ENCODE assay signal across 23 mouse cellular contexts in the genomic region with DNA sequence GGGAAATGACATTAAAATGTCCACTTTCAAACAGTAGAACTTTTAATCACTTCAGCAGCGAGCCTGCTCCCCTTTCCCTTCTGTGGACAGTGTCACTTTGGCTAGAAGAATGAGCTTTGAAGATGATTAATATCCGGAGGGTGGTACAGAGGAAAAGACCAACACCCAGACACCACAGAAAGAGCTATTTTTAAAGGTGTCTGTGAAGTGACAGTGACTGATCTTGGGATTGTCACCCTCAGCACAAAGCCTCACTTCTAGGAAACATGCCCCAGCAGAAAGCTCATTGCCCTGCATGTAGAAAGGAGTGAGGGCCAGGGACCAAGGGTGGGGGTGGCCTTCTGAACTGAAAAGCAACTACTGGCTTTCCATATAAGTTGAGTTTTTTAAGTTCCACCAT. TPM values are rescaled to one million over a fixed set of nuclear protein-coding genes. Genes with fewer than 3 reads are reported as not detected.
DNase-seq lines count a peak whose midpoint lies in the region; ATAC-seq lines count a peak whose summit lies in the region.
"Had no signal": no experiment of that assay in that cellular context is flagged by ENCODE, and none has a peak within 500 bp of the region (broad histone marks: within the 10 kb centered on the region; RNA-seq: fewer than 3 reads in every experiment).

No protein-coding gene starts in this region.

- DNase-seq in 416B (ENCODE audit: low read depth), result peak; percentile 51
- peak; percentile 42 to 69 for DNase-seq in natural killer cell, adult 2 months (ENCODE audit: low spot score in 2 of 2)
- DNase-seq in urinary bladder, postnatal 36 days (ENCODE audit: low spot score in 2 of 2), result no peak
- DNase-seq in left cerebral cortex, postnatal 14 days (ENCODE audit: low spot score in 2 of 2), result no peak
- DNase-seq: adrenal gland, postnatal 10 days; cerebellum, adult 11 months; cerebellum, adult 8-10 months; cerebellum, postnatal 14 days; embryo, embryonic 11 days; gastrocnemius, adult 2 months; gastrocnemius, postnatal 25 days; heart, postnatal 4 days had no signal

- H3K27ac ChIP-seq in heart, embryonic 12.5 days (ENCODE audit: poor library complexity, severe bottlenecking), result no peak overlapping the region
- H3K27ac ChIP-seq in heart, embryonic 11.5 days (ENCODE audit: low read depth, low read length), result no peak overlapping the region
- H3K27ac ChIP-seq: embryonic facial prominence, embryonic 15.5 days; forebrain, embryonic 10.5 days; gastrocnemius, adult 2 months; hindbrain, embryonic 12.5 days had no signal

- 29% methylated on average over 2 of the region's 2 CpGs for WGBS in heart, embryonic 12.5 days
- 16% methylated on average over 2 of the region's 2 CpGs for WGBS in heart, embryonic 11.5 days (ENCODE audit: insufficient replicate concordance)

- no peaks in the 10 kb centered on the region for H3K27me3 ChIP-seq in heart, embryonic 12.5 days (replicated peaks)
- H3K27me3 ChIP-seq in heart, embryonic 11.5 days (ENCODE audit: control insufficient read depth, insufficient read depth, low read length), result no peaks in the 10 kb centered on the region
- H3K27me3 ChIP-seq: embryonic facial prominence, embryonic 15.5 days; hindbrain, embryonic 12.5 days had no signal

- no peak overlapping the region for H3K4me2 ChIP-seq in heart, embryonic 12.5 days
- no peak overlapping the region for H3K4me2 ChIP-seq in heart, embryonic 11.5 days
- H3K4me2 ChIP-seq: embryonic facial prominence, embryonic 15.5 days; hindbrain, embryonic 12.5 days had no signal

- no peak overlapping the region for H3K9ac ChIP-seq in heart, embryonic 12.5 days
- no peak overlapping the region for H3K9ac ChIP-seq in heart, embryonic 11.5 days (ENCODE audit: low read depth, low read length)
- H3K9ac ChIP-seq: embryonic facial prominence, embryonic 15.5 days; hindbrain, embryonic 12.5 days had no signal

- H3K4me1 ChIP-seq in heart, embryonic 12.5 days (replicated peaks), result peaks cover 9% of the 10 kb centered on the region
- no peaks in the 10 kb centered on the region for H3K4me1 ChIP-seq in heart, embryonic 11.5 days (ENCODE audit: control insufficient read depth, insufficient read depth, low read length)
- H3K4me1 ChIP-seq: embryonic facial prominence, embryonic 15.5 days had no signal

- H3K4me3 ChIP-seq in heart, embryonic 12.5 days, result no peak overlapping the region
- H3K4me3 ChIP-seq in heart, embryonic 11.5 days (ENCODE audit: low read depth, low read length), result no peak overlapping the region
- H3K4me3 ChIP-seq: embryonic facial prominence, embryonic 15.5 days; erythroblast, embryonic 14.5 days; forebrain, embryonic 10.5 days; gastrocnemius, adult 2 months; hindbrain, embryonic 12.5 days had no signal

- 0 out of 2 replicates have a peak, but pooled peaks have one; percentile 51 for ATAC-seq in heart, embryonic 12.5 days (ENCODE audit: insufficient number of reproducible peaks, low FRiP score)
- ATAC-seq in heart, embryonic 11.5 days (replicated peaks; ENCODE audit: insufficient number of reproducible peaks, low FRiP score, low TSS enrichment), result no peak
- peak; percentile 72 for ATAC-seq in activated CD4-positive, CD25-positive, alpha-beta regulatory T cell, adult 4 months
- ATAC-seq: forebrain, embryonic 14.5 days; hindbrain, embryonic 16.5 days had no signal

- H3K9me3 ChIP-seq in heart, embryonic 12.5 days (replicated peaks), result no peaks in the 10 kb centered on the region
- no peaks in the 10 kb centered on the region for H3K9me3 ChIP-seq in heart, embryonic 11.5 days (replicated peaks; ENCODE audit: control insufficient read depth, low read length)
- H3K9me3 ChIP-seq: embryonic facial prominence, embryonic 15.5 days; forebrain, embryonic 10.5 days; G1E; hindbrain, embryonic 12.5 days had no signal

- intact Hi-C loops in left cerebral cortex, postnatal 14 days (cut with DNase I), result no loop called here

- H3K36me3 ChIP-seq in heart, embryonic 12.5 days, result no peaks in the 10 kb centered on the region
- no peaks in the 10 kb centered on the region for H3K36me3 ChIP-seq in heart, embryonic 11.5 days (ENCODE audit: control insufficient read depth, insufficient read depth, low read length)
- H3K36me3 ChIP-seq: embryonic facial prominence, embryonic 15.5 days; forebrain, embryonic 10.5 days; G1E; hindbrain, embryonic 12.5 days had no signal

RNA-seq across cellular contexts. Expression of gene Tmem163, which starts 41.4 kb away (rescaled TPM):
- polyA plus RNA-seq in heart, embryonic 12.5 days (2016; fragmentation: Nextera tagmentation; extraction: Ambion mirVana), result 29.3 and 35.0 TPM in 2 replicates
- 30.5 and 32.0 TPM in 2 replicates for polyA plus RNA-seq in heart, embryonic 11.5 days (2014; fragmentation: Nextera tagmentation; extraction: Ambion mirVana)
- not detected for polyA plus RNA-seq in activated CD4-positive, CD25-positive, alpha-beta regulatory T cell, adult 4 months (2017; shearing (Covaris generic))
- 10 to 100 TPM; 34.3 to 37.5 TPM for total RNA-seq in left cerebral cortex, postnatal 14 days (2021)
- total RNA-seq: gastrocnemius, adult 2 months; gastrocnemius, postnatal 25 days; granulocyte monocyte progenitor cell, adult 5-6 weeks had no signal
- polyA plus RNA-seq: erythroblast, embryonic 14.5 days; G1E had no signal

Comparison
In these comparisons a context has a peak if more than half of its experiments do, and no peak if none do; other contexts are left out.
1. DNase-seq: peak in 416B (single experiment) and natural killer cell, adult 2 months (2 of 2); none in urinary bladder, postnatal 36 days (0 of 2) and left cerebral cortex, postnatal 14 days (0 of 2).
2. RNA of gene Tmem163, which starts 41.4 kb away (polyA plus RNA-seq): 29.3 to 35.0 TPM in heart, embryonic 12.5 days and 30.5 to 32.0 TPM in heart, embryonic 11.5 days; not detected in activated CD4-positive, CD25-positive, alpha-beta regulatory T cell, adult 4 months; every median in the first group is over 10 times any median in the second.